Mouse (Mus musculus) embryonic facial prominence, embryonic 10.5 days (tissue): Measurements from ENCODE around the gene Tinf2. TPM values are rescaled to one million over a fixed set of nuclear protein-coding genes. Genes with fewer than 3 reads are reported as not detected.

Source experiments
- DNase-seq: peaks from one replicate; pipeline ENCODE4 v3.0.0-alpha.2; 2017; ENCODE audit warnings: low spot score
- H3K27ac ChIP-seq: fragments of 300-500 bp; sonication (generic); replicated peaks from 2 replicates; pipeline ENCODE4 v1.5.1; 2016; ENCODE audit warnings: mild to moderate bottlenecking
- H3K27me3 ChIP-seq: fragments of 300-500 bp; sonication (generic); replicated peaks from 2 replicates; pipeline ENCODE4 v1.6.1; 2016; ENCODE audit warnings: low read depth, mild to moderate bottlenecking; ENCODE audit not compliant: poor library complexity, severe bottlenecking
- H3K36me3 ChIP-seq: fragments of 300-500 bp; sonication (generic); replicated peaks from 2 replicates; pipeline ENCODE4 v1.6.1; 2016; ENCODE audit warnings: mild to moderate bottlenecking, moderate library complexity
- H3K4me1 ChIP-seq: fragments of 300-500 bp; sonication (generic); 2 replicates; pipeline ENCODE4 v1.6.1; 2016
- H3K4me3 ChIP-seq: fragments of 300-500 bp; sonication (generic); 2 replicates; pipeline ENCODE4 v1.5.1; 2016; ENCODE audit warnings: mild to moderate bottlenecking, moderate library complexity
- H3K9me3 ChIP-seq: fragments of 300-500 bp; sonication (generic); 2 replicates; pipeline ENCODE4 v1.6.1; 2016; ENCODE audit warnings: mild to moderate bottlenecking
- WGBS: fragments of 180-500 bp; shearing (Covaris S2); methylation state at CpG from one replicate; pipeline ENCODE4 v1.1.7; 2016; 5-methylcytosine and 5-hydroxymethylcytosine counted together
- polyA plus RNA-seq: library from polyadenylated mRNA; unstranded; fragments of >200 nt; fragmentation: Nextera tagmentation; extraction: Ambion mirVana; gene quantifications from 2 replicates; pipeline ENCODE4 v1.2.1, GENCODE M21; 2016

Tinf2 gene
- polyA plus RNA-seq, 1 experiment from 2014 or later, result 65.8 TPM

DNA sequence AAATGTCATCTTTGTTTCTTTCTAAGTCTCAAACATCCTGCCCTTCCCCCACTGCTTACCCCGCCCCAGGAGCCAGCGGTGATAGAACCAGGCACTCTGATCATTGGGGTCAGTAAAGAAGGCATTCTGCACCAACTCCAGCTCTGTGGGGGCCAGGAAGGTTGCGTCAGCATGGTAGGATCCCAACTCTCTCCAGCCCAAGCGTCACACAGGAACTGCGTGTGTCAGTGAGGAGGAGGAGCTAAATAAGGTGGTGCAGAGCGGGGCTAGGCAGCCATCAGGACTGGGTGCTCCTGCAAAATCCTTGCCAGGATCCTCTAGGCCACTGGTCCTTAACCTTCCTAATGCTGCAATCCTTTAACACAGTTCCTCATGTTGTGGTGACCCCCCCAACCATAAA lies 38.1 kb upstream of the Tinf2 start:
- H3K27ac ChIP-seq, result no peak overlapping the region
- WGBS, result 91% methylated on average over 6 of the region's 6 CpGs
- peaks cover 30% of the 10 kb centered on the region for H3K4me1 ChIP-seq
- DNase-seq, result no peak
- no peak overlapping the region for H3K4me3 ChIP-seq
- H3K36me3 ChIP-seq, result peaks cover 41% of the 10 kb centered on the region
- no peaks in the 10 kb centered on the region for H3K9me3 ChIP-seq
- H3K27me3 ChIP-seq, result no peaks in the 10 kb centered on the region

DNA sequence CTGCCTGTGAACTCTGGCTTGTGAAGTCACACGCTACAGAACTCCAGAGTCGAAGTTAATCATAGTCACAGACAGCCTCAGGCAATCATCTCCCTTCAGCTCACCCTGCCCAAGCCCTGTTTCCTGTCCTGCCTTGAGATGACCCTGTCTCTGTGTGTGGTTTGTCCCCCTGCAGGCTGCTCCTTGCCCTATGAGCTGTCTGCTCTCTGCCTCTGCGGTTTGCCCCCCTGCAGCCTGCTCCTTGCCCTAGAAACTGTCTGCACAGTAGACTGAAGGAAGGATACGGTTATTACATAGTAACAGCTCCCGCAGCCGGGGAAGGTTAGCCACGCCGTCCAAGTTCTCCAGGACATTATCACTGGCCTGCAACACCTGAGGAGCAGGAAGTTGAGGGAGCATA lies 35.3 kb upstream of the Tinf2 start:
- WGBS, result 51% methylated on average over 8 of the region's 8 CpGs
- H3K4me3 ChIP-seq, result no peak overlapping the region
- H3K9me3 ChIP-seq, result no peaks in the 10 kb centered on the region
- peaks cover 23% of the 10 kb centered on the region for H3K27me3 ChIP-seq
- no peak for DNase-seq
- H3K36me3 ChIP-seq, result peaks cover 41% of the 10 kb centered on the region
- peaks cover 37% of the 10 kb centered on the region for H3K4me1 ChIP-seq
- no peak overlapping the region for H3K27ac ChIP-seq

GRCm38 (mm10) chr14:55716271-55716670 lies 34.7 kb upstream of the Tinf2 start:
- WGBS, result 92% methylated on average over 6 of the region's 6 CpGs
- H3K27me3 ChIP-seq, result peaks cover 30% of the 10 kb centered on the region
- H3K9me3 ChIP-seq, result no peaks in the 10 kb centered on the region
- peaks cover 34% of the 10 kb centered on the region for H3K4me1 ChIP-seq
- no peak overlapping the region for H3K4me3 ChIP-seq
- no peak overlapping the region for H3K27ac ChIP-seq
- H3K36me3 ChIP-seq, result peaks cover 41% of the 10 kb centered on the region
- DNase-seq, result no peak

DNA sequence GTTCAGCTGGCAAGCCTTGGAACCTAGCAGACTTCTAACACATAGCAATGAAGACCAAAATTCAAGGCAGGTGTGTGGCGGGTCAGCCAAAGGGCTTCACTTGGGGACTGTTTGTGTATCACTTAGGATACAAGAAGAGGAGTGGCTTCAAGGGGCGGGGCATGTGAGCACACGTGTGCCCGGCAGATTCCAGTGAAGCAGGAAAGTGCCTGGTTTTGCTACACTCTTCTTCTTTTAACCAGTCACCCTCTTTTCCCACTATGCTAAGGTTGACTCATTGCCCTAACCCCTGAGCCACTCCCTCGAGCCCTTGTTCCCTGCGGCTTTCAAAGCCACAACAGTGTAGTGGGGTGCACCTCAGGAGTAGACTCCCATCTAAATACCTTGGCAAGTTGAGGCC lies 33.3 kb upstream of the Tinf2 start:
- Histone ChIP-seq H3K36me3 (peaks cover 37% of the 10 kb centered on the region), H3K4me3 (no peak overlapping the region), H3K27ac (no peak overlapping the region), H3K4me1 (peaks cover 32% of the 10 kb centered on the region), H3K27me3 (peaks cover 30% of the 10 kb centered on the region), H3K9me3 (no peaks in the 10 kb centered on the region)
- no peak for DNase-seq
- WGBS, result 35% methylated on average over 6 of the region's 6 CpGs

- H3K4me1 ChIP-seq, result peaks cover 32% of the 10 kb centered on the region
- no peak within 1 kb of the TSS for H3K27ac ChIP-seq
- peaks cover 26% of the 10 kb centered on the region for H3K36me3 ChIP-seq
- DNase-seq, result no peak
- peak within 1 kb of the TSS; percentile 39 for H3K4me3 ChIP-seq
- no peaks in the 10 kb centered on the region for H3K9me3 ChIP-seq
- peaks cover 30% of the 10 kb centered on the region for H3K27me3 ChIP-seq
- WGBS, result 21% methylated on average over 4 of the region's 4 CpGs
Observed at GRCm38 (mm10) chr14:55713729-55714122, 32.1 kb upstream of the Tinf2 start, which contains the start of gene Tgm1. Gene Tgm1, minus strand, starts transcription at chr14:55713926.

DNA sequence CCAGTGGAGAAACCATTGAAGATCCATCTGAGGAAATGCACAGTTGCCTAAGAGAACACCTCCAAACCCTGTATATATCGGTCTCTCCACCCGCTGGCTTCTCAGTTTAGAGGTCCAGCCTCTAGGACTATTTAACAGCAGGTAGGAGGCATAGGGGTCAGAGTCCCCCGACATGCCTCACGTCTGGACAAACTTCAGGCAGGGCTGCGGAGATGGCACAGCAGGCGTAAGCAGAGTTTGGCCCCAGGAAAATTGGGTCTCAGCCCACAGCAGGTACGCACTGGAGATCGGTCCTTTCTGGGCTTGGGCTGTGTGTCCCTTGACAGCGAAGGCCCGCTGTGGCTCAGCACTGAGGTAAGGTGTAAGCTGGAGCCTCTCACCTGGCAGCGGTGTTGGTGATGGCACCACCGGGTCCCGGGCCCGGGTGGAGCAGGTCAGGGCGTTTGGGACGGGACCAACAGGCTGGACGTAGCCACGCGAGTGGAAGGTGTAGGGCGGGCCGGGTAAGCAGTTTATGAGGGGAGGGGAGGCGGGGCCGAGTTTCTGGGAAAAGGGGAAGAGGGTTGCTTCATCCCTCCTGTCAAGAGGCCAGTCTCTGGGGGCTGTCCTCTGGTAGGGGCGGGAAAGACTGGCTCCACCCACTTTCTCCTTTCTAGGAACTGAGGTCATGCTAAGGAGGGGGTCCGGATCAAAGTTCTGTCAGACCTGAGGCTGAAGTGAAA lies 31.5 kb upstream of the Tinf2 start:
- Histone ChIP-seq H3K36me3 (peaks cover 20% of the 10 kb centered on the region), H3K4me3 (peak overlapping the region; percentile 39), H3K27me3 (peaks cover 30% of the 10 kb centered on the region), H3K4me1 (peaks cover 32% of the 10 kb centered on the region), H3K27ac (no peak overlapping the region), H3K9me3 (no peaks in the 10 kb centered on the region)
- peak; percentile 30 for DNase-seq
- 12% methylated on average over 25 of the region's 25 CpGs for WGBS

- Histone ChIP-seq H3K9me3 (no peaks in the 10 kb centered on the region), H3K27me3 (peaks cover 30% of the 10 kb centered on the region), H3K4me1 (peaks cover 24% of the 10 kb centered on the region), H3K27ac (no peak overlapping the region), H3K4me3 (no peak overlapping the region), H3K36me3 (peaks cover 7% of the 10 kb centered on the region)
- no peak for DNase-seq
- WGBS, result 76% methylated on average over 7 of the region's 7 CpGs
Observed at GRCm38 (mm10) chr14:55711786-55712185, 30.2 kb upstream of the Tinf2 start.

DNA sequence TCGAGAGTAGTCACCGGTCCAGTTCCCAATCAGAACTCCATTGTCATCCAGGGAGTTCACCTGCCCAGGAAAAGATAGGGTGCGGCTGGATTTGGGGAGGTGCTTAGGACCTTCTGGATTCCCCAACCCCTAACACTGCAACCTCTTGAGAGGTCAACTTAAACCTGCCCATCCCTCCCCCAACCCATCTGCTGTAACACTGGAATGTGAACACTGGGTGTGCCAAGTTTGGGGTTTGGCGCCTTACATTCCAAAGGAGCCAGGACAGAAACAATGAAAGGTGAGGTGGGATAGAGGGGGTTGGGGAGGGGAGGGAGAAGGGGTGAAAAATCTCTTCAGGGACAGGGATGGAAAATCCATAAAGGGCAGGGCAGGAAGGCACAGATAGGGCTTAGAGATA lies 27.9 kb upstream of the Tinf2 start:
- H3K4me1 ChIP-seq, result peaks cover 18% of the 10 kb centered on the region

DNA sequence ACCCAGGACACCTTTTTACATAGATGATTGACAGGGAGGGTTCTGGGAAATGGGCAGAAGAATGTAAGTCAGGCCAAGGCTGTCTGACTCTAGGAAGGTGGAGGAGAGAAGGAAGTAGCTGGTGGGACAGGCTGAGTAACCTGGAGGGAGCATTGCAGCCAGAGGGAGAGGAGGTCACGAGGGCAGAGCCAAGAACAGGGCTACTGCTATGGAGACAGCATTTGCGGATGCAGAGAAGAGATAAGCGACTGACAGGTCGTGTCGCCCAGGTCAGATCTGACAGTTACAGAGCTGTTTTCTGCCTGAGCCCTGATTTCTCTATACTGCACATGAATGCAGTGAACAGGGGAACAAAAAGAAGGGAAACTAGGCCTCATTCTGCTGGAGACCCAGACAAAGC lies 25.8 kb upstream of the Tinf2 start:
- H3K9me3 ChIP-seq, result no peaks in the 10 kb centered on the region
- H3K4me1 ChIP-seq, result peaks cover 5% of the 10 kb centered on the region; the same call in 1 of the 2 replicates
- no peak overlapping the region for H3K4me3 ChIP-seq
- no peak for DNase-seq
- 75% methylated on average over 5 of the region's 5 CpGs for WGBS
- H3K27me3 ChIP-seq, result peaks cover 11% of the 10 kb centered on the region
- no peaks in the 10 kb centered on the region for H3K36me3 ChIP-seq
- H3K27ac ChIP-seq, result no peak overlapping the region

More for the DNA sequence above, 27.9 kb upstream of the Tinf2 start:
- no peak overlapping the region for H3K4me3 ChIP-seq
- H3K9me3 ChIP-seq, result no peaks in the 10 kb centered on the region
- H3K27ac ChIP-seq, result no peak overlapping the region
- no peak for DNase-seq
- WGBS, result 91% methylated on average over 4 of the region's 4 CpGs
- peaks cover 30% of the 10 kb centered on the region for H3K27me3 ChIP-seq
- H3K36me3 ChIP-seq, result no peaks in the 10 kb centered on the region

DNA sequence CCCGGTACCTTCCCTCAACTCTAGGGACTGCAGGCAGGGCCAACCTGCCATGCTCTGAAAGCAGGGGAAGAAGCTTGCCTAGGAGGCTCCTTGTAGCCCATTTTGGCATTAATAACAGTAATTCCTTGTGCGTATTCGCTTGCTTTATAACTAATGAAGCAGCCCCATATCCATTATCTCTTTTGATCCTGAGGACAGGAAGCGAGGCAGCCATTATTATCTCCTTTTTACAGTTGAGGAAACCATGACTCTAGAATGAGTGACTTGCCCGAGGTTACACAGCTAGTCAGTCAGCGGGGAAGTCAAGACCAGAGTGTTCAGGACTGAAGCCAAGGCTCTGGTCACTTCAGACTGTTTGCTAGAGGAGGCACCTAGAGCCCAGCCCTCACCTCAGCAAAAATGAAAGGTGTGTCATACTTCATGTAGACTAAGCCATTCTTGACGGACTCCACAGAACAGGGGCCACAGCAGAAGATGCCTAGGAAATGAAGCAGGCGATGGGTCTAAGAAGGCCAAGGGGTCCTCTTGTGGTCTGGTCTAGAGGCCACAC lies 24.5 kb upstream of the Tinf2 start:
- no peak for DNase-seq
- no peak overlapping the region for H3K27ac ChIP-seq
- no peaks in the 10 kb centered on the region for H3K27me3 ChIP-seq
- H3K9me3 ChIP-seq, result no peaks in the 10 kb centered on the region
- 91% methylated on average over 8 of the region's 8 CpGs for WGBS
- no peak overlapping the region for H3K4me3 ChIP-seq
- H3K36me3 ChIP-seq, result no peaks in the 10 kb centered on the region
- H3K4me1 ChIP-seq, result peaks cover 5% of the 10 kb centered on the region; the same call in 1 of the 2 replicates

DNA sequence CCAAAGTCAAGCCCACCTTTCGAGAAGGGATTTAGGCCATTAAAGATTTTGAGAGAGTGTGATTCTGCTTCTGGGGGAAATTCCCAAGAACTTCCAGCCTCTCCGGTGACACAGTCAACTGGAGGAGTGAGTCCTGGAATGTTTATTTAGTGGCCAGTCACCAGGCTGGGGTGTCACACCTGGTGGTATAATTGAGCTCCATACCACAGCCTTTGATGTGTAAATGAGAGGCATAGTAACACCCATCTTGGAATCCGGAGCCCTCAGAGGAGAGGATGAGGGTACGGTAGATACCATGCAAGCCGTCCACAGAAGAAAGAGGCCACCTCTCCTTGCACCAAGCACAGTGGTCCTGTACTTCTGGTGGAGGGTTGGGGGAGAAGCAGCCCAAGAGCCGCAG lies 21.1 kb upstream of the Tinf2 start:
- H3K27me3 ChIP-seq, result no peaks in the 10 kb centered on the region
- DNase-seq, result no peak
- H3K4me3 ChIP-seq, result no peak overlapping the region
- no peaks in the 10 kb centered on the region for H3K36me3 ChIP-seq
- no peaks in the 10 kb centered on the region for H3K9me3 ChIP-seq
- peaks cover 3% of the 10 kb centered on the region; the same call in 1 of the 2 replicates for H3K4me1 ChIP-seq
- H3K27ac ChIP-seq, result no peak overlapping the region
- 70% methylated on average over 6 of the region's 6 CpGs for WGBS

DNA sequence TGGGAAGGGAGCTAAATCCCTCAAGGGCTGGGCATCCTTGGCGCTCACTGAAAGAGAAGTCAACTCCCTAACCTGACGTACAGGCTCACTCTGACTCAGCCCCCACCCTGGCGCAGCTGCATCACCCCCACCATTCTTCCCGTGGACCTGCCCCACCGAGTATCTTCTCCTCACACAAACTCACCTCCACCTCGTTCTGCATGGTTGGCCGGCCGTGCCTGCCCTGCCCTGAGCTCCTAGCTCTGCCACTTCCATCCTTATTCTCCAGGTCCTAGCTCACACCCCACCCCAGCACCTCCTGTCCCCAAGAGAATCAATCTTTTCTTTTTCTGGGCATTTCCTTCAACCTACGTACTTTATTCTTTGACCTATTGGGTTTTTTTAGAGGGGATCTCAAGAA lies 19.5 kb upstream of the Tinf2 start:
- no peak overlapping the region for H3K27ac ChIP-seq
- no peaks in the 10 kb centered on the region for H3K9me3 ChIP-seq
- 65% methylated on average over 9 of the region's 9 CpGs for WGBS
- H3K4me3 ChIP-seq, result no peak overlapping the region
- DNase-seq, result no peak
- H3K27me3 ChIP-seq, result no peaks in the 10 kb centered on the region
- H3K4me1 ChIP-seq, result peaks cover 3% of the 10 kb centered on the region; the same call in 1 of the 2 replicates
- no peaks in the 10 kb centered on the region for H3K36me3 ChIP-seq

DNA sequence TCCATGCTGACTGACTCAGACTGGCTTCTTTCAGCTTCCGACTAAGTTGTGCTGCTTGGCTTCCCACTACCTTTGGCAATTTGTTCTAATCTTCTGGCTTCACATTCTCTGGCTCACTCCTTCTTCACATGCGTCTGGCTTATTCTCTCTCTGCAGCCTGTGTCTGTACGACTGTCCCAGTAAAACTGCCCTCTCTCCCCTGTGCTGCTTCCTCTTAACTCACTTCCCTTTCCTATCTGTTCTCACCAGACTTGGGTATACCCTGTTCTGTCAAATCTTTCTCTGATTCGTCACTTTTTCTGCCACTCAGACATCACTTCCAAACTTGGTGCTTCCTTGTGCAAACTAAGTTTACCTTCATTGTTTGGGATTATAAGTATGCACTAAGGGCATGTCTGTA lies 15.6 kb upstream of the Tinf2 start:
- DNase-seq, result no peak
- no peak overlapping the region for H3K27ac ChIP-seq
- H3K4me1 ChIP-seq, result peaks cover 3% of the 10 kb centered on the region; the same call in 1 of the 2 replicates
- 83% methylated on average over 4 of the region's 4 CpGs for WGBS
- H3K36me3 ChIP-seq, result no peaks in the 10 kb centered on the region
- H3K27me3 ChIP-seq, result no peaks in the 10 kb centered on the region
- H3K9me3 ChIP-seq, result no peaks in the 10 kb centered on the region
- H3K4me3 ChIP-seq, result no peak overlapping the region
